Mouse (Mus musculus): ENCODE measurements around the gene Tysnd1. TPM values are rescaled to one million over a fixed set of nuclear protein-coding genes. Genes with fewer than 3 reads are reported as not detected.

Gene Tysnd1
- polyA plus RNA-seq, 1 experiment from 2014 or later, result 36.6 TPM

GRCm38 (mm10) chr10:61656928-61657882, 38.1 kb upstream of the Tysnd1 start:
- Histone ChIP-seq H3K9ac (ENCODE audit: low read length) (no peak overlapping the region), H3K9me3 (ENCODE audit: control insufficient read depth, low read length) (no peaks in the 10 kb centered on the region), H3K36me3 (ENCODE audit: control insufficient read depth, insufficient read depth, low read length) (peaks cover 11% of the 10 kb centered on the region), H3K27me3 (ENCODE audit: control insufficient read depth, insufficient read depth, low read length) (no peaks in the 10 kb centered on the region), H3K4me3 (ENCODE audit: low read depth, low read length) (no peak overlapping the region), H3K4me2 (ENCODE audit: low read depth, severe bottlenecking) (no peak overlapping the region), H3K4me1 (ENCODE audit: control insufficient read depth, insufficient read depth, low read length) (no peaks in the 10 kb centered on the region), H3K27ac (replicated peaks; ENCODE audit: low read depth, low read length) (no peak overlapping the region)
- 89% methylated on average over 18 of the region's 18 CpGs for WGBS
- no peak for DNase-seq (ENCODE audit: low spot score)
- no peak for ATAC-seq (ENCODE audit: insufficient number of reproducible peaks, low FRiP score, low TSS enrichment, low read depth)

GRCm38 (mm10) chr10:61657985-61658384, 37.3 kb upstream of the Tysnd1 start:
- Histone ChIP-seq H3K9me3 (ENCODE audit: control insufficient read depth, low read length) (no peaks in the 10 kb centered on the region), H3K27ac (replicated peaks; ENCODE audit: low read depth, low read length) (no peak overlapping the region), H3K9ac (ENCODE audit: low read length) (no peak overlapping the region), H3K4me2 (ENCODE audit: low read depth, severe bottlenecking) (no peak overlapping the region), H3K4me1 (ENCODE audit: control insufficient read depth, insufficient read depth, low read length) (no peaks in the 10 kb centered on the region), H3K27me3 (ENCODE audit: control insufficient read depth, insufficient read depth, low read length) (no peaks in the 10 kb centered on the region), H3K36me3 (ENCODE audit: control insufficient read depth, insufficient read depth, low read length) (peaks cover 14% of the 10 kb centered on the region), H3K4me3 (ENCODE audit: low read depth, low read length) (no peak overlapping the region)
- DNase-seq (ENCODE audit: low spot score) (peak; percentile 63), ATAC-seq (ENCODE audit: insufficient number of reproducible peaks, low FRiP score, low TSS enrichment, low read depth) (no peak)
- 33% methylated on average over 4 of the region's 4 CpGs for WGBS

- DNase-seq (ENCODE audit: low spot score), result no peak
- WGBS, result 90% methylated on average over 8 of the region's 8 CpGs
- no peak overlapping the region for H3K27ac ChIP-seq (replicated peaks; ENCODE audit: low read depth, low read length)
These were observed 33.4 kb upstream of the Tysnd1 start for GRCm38 (mm10) chr10:61661887-61662286.

GRCm38 (mm10) chr10:61662391-61662988, 32.8 kb upstream of the Tysnd1 start:
- no peak overlapping the region for H3K27ac ChIP-seq (replicated peaks; ENCODE audit: low read depth, low read length)
- DNase-seq (ENCODE audit: low spot score) (no peak), ATAC-seq (ENCODE audit: insufficient number of reproducible peaks, low FRiP score, low TSS enrichment, low read depth) (no peak)
- H3K36me3 ChIP-seq (ENCODE audit: control insufficient read depth, insufficient read depth, low read length), result peaks cover 18% of the 10 kb centered on the region
- no peaks in the 10 kb centered on the region for H3K4me1 ChIP-seq (ENCODE audit: control insufficient read depth, insufficient read depth, low read length)
- H3K9ac ChIP-seq (ENCODE audit: low read length), result no peak overlapping the region
- no peaks in the 10 kb centered on the region for H3K9me3 ChIP-seq (ENCODE audit: control insufficient read depth, low read length)
- no peak overlapping the region for H3K4me2 ChIP-seq (ENCODE audit: low read depth, severe bottlenecking)
- H3K27me3 ChIP-seq (ENCODE audit: control insufficient read depth, insufficient read depth, low read length), result no peaks in the 10 kb centered on the region
- no peak overlapping the region for H3K4me3 ChIP-seq (ENCODE audit: low read depth, low read length)
- 77% methylated on average over 10 of the region's 10 CpGs for WGBS

More at GRCm38 (mm10) chr10:61661887-61662286, 33.4 kb upstream of the Tysnd1 start:
- Histone ChIP-seq H3K9ac (ENCODE audit: low read length) (no peak overlapping the region), H3K4me3 (ENCODE audit: low read depth, low read length) (no peak overlapping the region), H3K36me3 (ENCODE audit: control insufficient read depth, insufficient read depth, low read length) (peaks cover 17% of the 10 kb centered on the region), H3K27me3 (ENCODE audit: control insufficient read depth, insufficient read depth, low read length) (no peaks in the 10 kb centered on the region), H3K4me2 (ENCODE audit: low read depth, severe bottlenecking) (no peak overlapping the region), H3K9me3 (ENCODE audit: control insufficient read depth, low read length) (no peaks in the 10 kb centered on the region), H3K4me1 (ENCODE audit: control insufficient read depth, insufficient read depth, low read length) (no peaks in the 10 kb centered on the region)
- ATAC-seq (ENCODE audit: insufficient number of reproducible peaks, low FRiP score, low TSS enrichment, low read depth), result no peak

GRCm38 (mm10) chr10:61665111-61665510, 30.2 kb upstream of the Tysnd1 start:
- no peak overlapping the region for H3K27ac ChIP-seq (replicated peaks; ENCODE audit: low read depth, low read length)

GRCm38 (mm10) chr10:61665651-61666050, 29.7 kb upstream of the Tysnd1 start:
- Histone ChIP-seq H3K27ac (replicated peaks; ENCODE audit: low read depth, low read length) (no peak overlapping the region), H3K9me3 (ENCODE audit: control insufficient read depth, low read length) (no peaks in the 10 kb centered on the region), H3K4me1 (ENCODE audit: control insufficient read depth, insufficient read depth, low read length) (no peaks in the 10 kb centered on the region), H3K9ac (ENCODE audit: low read length) (no peak overlapping the region), H3K36me3 (ENCODE audit: control insufficient read depth, insufficient read depth, low read length) (peaks cover 26% of the 10 kb centered on the region), H3K27me3 (ENCODE audit: control insufficient read depth, insufficient read depth, low read length) (no peaks in the 10 kb centered on the region), H3K4me3 (ENCODE audit: low read depth, low read length) (no peak overlapping the region), H3K4me2 (ENCODE audit: low read depth, severe bottlenecking) (no peak overlapping the region)
- ATAC-seq (ENCODE audit: insufficient number of reproducible peaks, low FRiP score, low TSS enrichment, low read depth) (no peak), DNase-seq (ENCODE audit: low spot score) (no peak)
- WGBS, result 98% methylated on average over 3 of the region's 3 CpGs

More at GRCm38 (mm10) chr10:61665111-61665510, 30.2 kb upstream of the Tysnd1 start:
- H3K9ac ChIP-seq (ENCODE audit: low read length), result no peak overlapping the region
- H3K4me3 ChIP-seq (ENCODE audit: low read depth, low read length), result no peak overlapping the region
- H3K4me1 ChIP-seq (ENCODE audit: control insufficient read depth, insufficient read depth, low read length), result no peaks in the 10 kb centered on the region
- H3K4me2 ChIP-seq (ENCODE audit: low read depth, severe bottlenecking), result no peak overlapping the region
- ATAC-seq (ENCODE audit: insufficient number of reproducible peaks, low FRiP score, low TSS enrichment, low read depth) (no peak), DNase-seq (ENCODE audit: low spot score) (no peak)
- H3K9me3 ChIP-seq (ENCODE audit: control insufficient read depth, low read length), result no peaks in the 10 kb centered on the region
- peaks cover 21% of the 10 kb centered on the region for H3K36me3 ChIP-seq (ENCODE audit: control insufficient read depth, insufficient read depth, low read length)
- 95% methylated on average over 10 of the region's 10 CpGs for WGBS
- H3K27me3 ChIP-seq (ENCODE audit: control insufficient read depth, insufficient read depth, low read length), result no peaks in the 10 kb centered on the region

GRCm38 (mm10) chr10:61669289-61669688, 26.0 kb upstream of the Tysnd1 start:
- DNase-seq (ENCODE audit: low spot score), result no peak
- H3K9ac ChIP-seq (ENCODE audit: low read length), result no peak overlapping the region
- no peak overlapping the region for H3K4me2 ChIP-seq (ENCODE audit: low read depth, severe bottlenecking)
- 89% methylated on average over 7 of the region's 7 CpGs for WGBS
- no peaks in the 10 kb centered on the region for H3K4me1 ChIP-seq (ENCODE audit: control insufficient read depth, insufficient read depth, low read length)
- no peak for ATAC-seq (ENCODE audit: insufficient number of reproducible peaks, low FRiP score, low TSS enrichment, low read depth)
- no peak overlapping the region for H3K27ac ChIP-seq (replicated peaks; ENCODE audit: low read depth, low read length)
- H3K36me3 ChIP-seq (ENCODE audit: control insufficient read depth, insufficient read depth, low read length), result peaks cover 23% of the 10 kb centered on the region
- H3K4me3 ChIP-seq (ENCODE audit: low read depth, low read length), result no peak overlapping the region
- H3K9me3 ChIP-seq (ENCODE audit: control insufficient read depth, low read length), result no peaks in the 10 kb centered on the region
- no peaks in the 10 kb centered on the region for H3K27me3 ChIP-seq (ENCODE audit: control insufficient read depth, insufficient read depth, low read length)

GRCm38 (mm10) chr10:61669896-61670295, 25.4 kb upstream of the Tysnd1 start:
- no peak overlapping the region for H3K27ac ChIP-seq (replicated peaks; ENCODE audit: low read depth, low read length)
- H3K9ac ChIP-seq (ENCODE audit: low read length), result no peak overlapping the region
- peaks cover 23% of the 10 kb centered on the region for H3K36me3 ChIP-seq (ENCODE audit: control insufficient read depth, insufficient read depth, low read length)
- no peaks in the 10 kb centered on the region for H3K4me1 ChIP-seq (ENCODE audit: control insufficient read depth, insufficient read depth, low read length)
- H3K27me3 ChIP-seq (ENCODE audit: control insufficient read depth, insufficient read depth, low read length), result no peaks in the 10 kb centered on the region
- DNase-seq (ENCODE audit: low spot score) (no peak), ATAC-seq (ENCODE audit: insufficient number of reproducible peaks, low FRiP score, low TSS enrichment, low read depth) (no peak)
- no peak overlapping the region for H3K4me2 ChIP-seq (ENCODE audit: low read depth, severe bottlenecking)
- no peaks in the 10 kb centered on the region for H3K9me3 ChIP-seq (ENCODE audit: control insufficient read depth, low read length)
- H3K4me3 ChIP-seq (ENCODE audit: low read depth, low read length), result no peak overlapping the region
